Mouse (Mus musculus) liver, adult 2 months (tissue): ENCODE results near the gene Nkapl. TPM values are rescaled to one million over a fixed set of nuclear protein-coding genes. Genes with fewer than 3 reads are reported as not detected.
"Not testable (repeated sequence)": the region's sequence is repeated elsewhere in the genome, so short reads cannot be mapped to it uniquely, and the experiment has no call there.

Experiments used
- DNase-seq: peaks from one replicate; pipeline ENCODE4 v3.0.0-alpha.2; 2011; ENCODE audit warnings: low read depth, low spot score; ENCODE audit errors: extremely low read depth
- H3K27ac ChIP-seq: fragments of 200-500 bp; replicated peaks from 2 replicates; pipeline ENCODE4 v1.5.1; 2012; ENCODE audit warnings: low read depth, mild to moderate bottlenecking, control low read depth, inconsistent platforms, low read length; ENCODE audit not compliant: insufficient read depth
- H3K27me3 ChIP-seq: fragments of 200-500 bp; 2 replicates; pipeline ENCODE4 v1.6.1; 2012; ENCODE audit warnings: mild to moderate bottlenecking, moderate library complexity, low read length, inconsistent platforms; ENCODE audit not compliant: control insufficient read depth, insufficient read depth
- H3K36me3 ChIP-seq: fragments of 200-500 bp; 2 replicates; pipeline ENCODE4 v1.6.1; 2012; ENCODE audit warnings: low read length, inconsistent platforms; ENCODE audit not compliant: control insufficient read depth, insufficient read depth
- H3K4me1 ChIP-seq: fragments of 200-500 bp; 2 replicates; pipeline ENCODE4 v1.6.1; 2011; ENCODE audit warnings: low read length; ENCODE audit not compliant: control insufficient read depth, insufficient read depth
- H3K4me3 ChIP-seq: fragments of 200-500 bp; 2 replicates; pipeline ENCODE4 v1.5.1; 2011; ENCODE audit warnings: low read depth, mild to moderate bottlenecking, control low read depth, low read length, moderate library complexity; ENCODE audit not compliant: insufficient read depth
- H3K79me2 ChIP-seq: fragments of 200-500 bp; 2 replicates; pipeline ENCODE4 v1.6.1; 2012; ENCODE audit warnings: inconsistent platforms, mild to moderate bottlenecking, low read length, moderate library complexity; ENCODE audit not compliant: control insufficient read depth, insufficient read depth
- H3K9ac ChIP-seq: fragments of 200-500 bp; 2 replicates; pipeline ENCODE4 v1.6.1; 2012; ENCODE audit warnings: low read depth, mild to moderate bottlenecking, control low read depth, inconsistent platforms, low read length
- CTCF ChIP-seq: fragments of 200-500 bp; IDR thresholded peaks from 2 replicates; pipeline ENCODE4 v1.5.1; 2011; ENCODE audit warnings: low read depth, low read length, control low read depth
- POLR2A ChIP-seq: fragments of 200-500 bp; IDR thresholded peaks from 2 replicates; pipeline ENCODE4 v1.6.1; 2011; ENCODE audit warnings: low read length, control low read depth; ENCODE audit not compliant: insufficient read depth; ENCODE audit errors: extremely low read depth
- WGBS: fragments of 180-500 bp; shearing (Covaris S2); methylation state at CpG from one replicate; pipeline ENCODE4 v1.1.7; 2018; 5-methylcytosine and 5-hydroxymethylcytosine counted together
- polyA plus RNA-seq: library from polyadenylated mRNA; depleted of rRNA; stranded (reverse); fragments of >200 nt; gene quantifications from 2 replicates; pipeline ENCODE4 v1.2.3, GENCODE M21; 2012; rRNA removed
- total RNA-seq: library from RNA; depleted of rRNA; stranded (reverse); fragments of >200 nt; gene quantifications from 2 replicates; pipeline ENCODE4 v1.2.3, GENCODE M21; 2014; rRNA removed

The Nkapl gene
- 0.27 and 0.55 TPM in 2 replicates for total RNA-seq
- polyA plus RNA-seq = 0.13 and 0.29 TPM in 2 replicates

DNA sequence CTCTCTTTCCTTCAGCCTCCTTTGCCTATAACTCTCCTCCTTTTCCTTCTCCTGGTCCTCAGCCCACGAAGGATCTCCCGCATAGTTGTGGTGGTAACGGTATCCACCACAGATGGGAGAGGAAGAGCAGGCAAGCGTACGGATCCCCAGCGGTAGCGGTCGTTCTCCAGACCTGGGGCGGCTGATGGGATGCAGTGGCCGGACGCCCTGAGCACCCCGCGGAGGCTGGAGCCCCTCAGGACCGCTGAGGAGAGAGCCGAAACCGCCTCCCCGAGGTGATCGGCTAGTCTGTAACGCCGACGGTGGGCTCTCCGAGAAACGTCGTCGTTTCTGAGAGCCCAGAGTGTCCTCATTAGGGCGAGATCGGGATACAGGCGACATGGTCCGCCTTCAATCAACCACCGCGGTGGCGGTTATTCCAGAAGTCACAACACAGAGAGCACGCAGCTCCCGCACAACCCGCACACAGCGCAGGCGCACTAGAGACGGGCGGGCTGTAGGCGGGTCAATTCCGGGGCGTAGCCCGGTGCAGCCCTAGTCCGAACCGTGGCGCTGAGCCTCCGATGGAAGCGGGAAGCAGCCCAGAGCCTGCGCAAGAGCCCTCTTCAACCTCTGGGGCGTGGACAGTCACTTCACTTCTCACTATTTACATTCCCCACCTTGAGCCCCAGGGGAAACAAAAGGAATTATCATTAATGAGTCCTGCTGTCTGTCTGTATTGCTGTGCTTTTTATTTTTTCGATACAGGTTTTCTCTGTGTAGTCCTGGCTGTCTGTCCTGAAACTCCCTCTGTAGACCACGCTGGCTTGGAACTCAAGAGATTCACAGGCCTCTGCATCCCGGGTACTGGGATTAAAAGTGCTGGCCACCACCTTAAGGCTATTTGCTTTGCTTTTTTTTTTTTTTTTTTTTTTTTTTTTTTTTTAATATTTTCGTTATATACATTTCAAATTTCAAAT is at the start of gene Nkapl:
Gene Nkapl, minus strand, starts transcription at position 449 of the 959 bp plus-strand sequence.
- peak; percentile 78 for DNase-seq
- Histone ChIP-seq H3K4me3 (peak within 1 kb of the TSS; percentile 80), H3K4me1 (0 out of 2 replicates have a peak, but pooled peaks cover 3% of the 10 kb centered on the region), H3K36me3 (no peaks in the 10 kb centered on the region), H3K79me2 (no peaks in the 10 kb centered on the region), H3K9ac (peak within 1 kb of the TSS; percentile 84), H3K27me3 (no peaks in the 10 kb centered on the region), H3K27ac (no peak within 1 kb of the TSS)
- peak; percentile 73 for TF ChIP-seq POLR2A
- TF ChIP-seq CTCF = no peak
- under 1% methylated on average over 54 of the region's 54 CpGs for WGBS

DNA sequence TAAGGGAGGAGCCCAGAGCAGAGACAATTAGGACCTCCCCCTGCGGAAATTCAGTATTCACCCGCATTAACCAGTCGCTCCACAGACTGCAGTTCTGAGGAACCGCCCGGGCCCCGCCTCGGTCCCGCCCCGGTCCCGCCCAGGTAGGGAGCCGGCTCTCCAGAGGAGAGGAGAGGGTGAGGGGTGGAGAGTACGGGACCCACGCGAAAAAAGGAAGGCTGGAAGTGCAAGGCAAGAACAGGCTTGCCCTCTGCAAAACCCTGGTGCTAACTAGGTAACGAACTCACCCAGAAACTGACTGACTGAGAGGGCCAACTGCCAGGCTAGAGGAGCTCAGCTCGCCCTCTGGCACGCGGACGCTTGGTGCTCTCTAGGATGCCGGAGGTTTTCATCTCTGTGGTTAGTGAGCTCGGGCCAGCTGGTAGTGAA is 37.9 kb upstream of the Nkapl start:
- H3K36me3 ChIP-seq = no peaks in the 10 kb centered on the region
- H3K79me2 ChIP-seq = no peaks in the 10 kb centered on the region
- peak overlapping the region; percentile 90 for H3K4me3 ChIP-seq
- peaks cover 1% of the 10 kb centered on the region; the same call in 1 of the 2 replicates for H3K4me1 ChIP-seq
- DNase-seq = peak; percentile 82
- no peaks in the 10 kb centered on the region for H3K27me3 ChIP-seq
- H3K27ac ChIP-seq = peak overlapping the region; percentile 86
- WGBS = under 1% methylated on average over 21 of the region's 21 CpGs
- H3K9ac ChIP-seq = peak overlapping the region; percentile 76
- TF ChIP-seq CTCF (no peak), POLR2A (0 out of 2 replicates have a peak, but pooled peaks have one; percentile 42)

DNA sequence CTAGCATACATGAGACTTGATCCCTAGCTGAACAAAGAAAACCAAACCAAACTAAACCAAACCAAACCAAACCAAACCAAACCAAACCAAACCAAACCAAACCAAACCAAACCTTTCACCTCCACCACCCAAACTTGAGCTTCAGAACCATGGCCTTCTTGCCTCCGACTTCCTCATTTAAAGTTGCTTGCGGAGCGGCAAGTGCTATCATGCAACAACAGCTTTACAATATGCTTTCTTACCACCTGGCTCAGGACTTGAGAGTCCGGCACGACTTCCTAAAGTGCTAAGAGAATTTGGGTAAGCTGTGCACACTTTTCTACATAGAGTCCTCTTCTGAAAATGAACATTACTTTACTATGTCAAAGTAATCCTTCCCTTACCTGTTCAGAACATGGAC is 34.0 kb upstream of the Nkapl start:
- DNase-seq = no peak
- WGBS = 93% methylated on average over 5 of the region's 5 CpGs
- TF ChIP-seq POLR2A (no peak), CTCF (no peak)
- H3K4me3 ChIP-seq = no peak overlapping the region
- no peak overlapping the region for H3K9ac ChIP-seq
- no peaks in the 10 kb centered on the region for H3K36me3 ChIP-seq
- H3K79me2 ChIP-seq = no peaks in the 10 kb centered on the region
- H3K27me3 ChIP-seq = no peaks in the 10 kb centered on the region
- no peak overlapping the region for H3K27ac ChIP-seq
- peaks cover 1% of the 10 kb centered on the region; the same call in 1 of the 2 replicates for H3K4me1 ChIP-seq

DNA sequence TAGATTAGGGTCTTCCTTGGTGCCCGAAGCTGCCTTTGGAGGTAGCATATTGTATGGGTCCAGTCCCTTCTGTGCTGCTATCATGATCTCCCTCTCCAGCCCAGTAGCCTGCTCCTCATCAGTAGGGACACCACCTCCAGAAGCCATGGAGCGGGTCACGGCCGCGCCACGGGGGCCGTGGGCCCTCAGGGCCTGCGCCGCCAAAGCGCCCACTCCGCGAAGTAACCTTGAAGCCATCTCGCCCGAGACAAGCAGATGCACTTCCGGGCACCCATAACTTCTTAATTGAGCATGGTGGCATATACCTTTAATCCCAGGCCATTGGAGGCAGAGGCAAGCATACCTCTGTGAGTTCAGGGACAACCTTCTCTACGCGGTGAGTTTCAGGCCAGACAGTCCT is 32.9 kb upstream of the Nkapl start, which contains the start of gene Gm11273:
Gene Gm11273, minus strand, starts transcription at position 237 of the 400 bp plus-strand sequence.
- H3K4me3 ChIP-seq, H3K27ac ChIP-seq, H3K4me1 ChIP-seq, H3K27me3 ChIP-seq, H3K36me3 ChIP-seq, H3K79me2 ChIP-seq, H3K9ac ChIP-seq, DNase-seq: not testable (repeated sequence)
- WGBS = 95% methylated on average over 17 of the region's 17 CpGs

DNA sequence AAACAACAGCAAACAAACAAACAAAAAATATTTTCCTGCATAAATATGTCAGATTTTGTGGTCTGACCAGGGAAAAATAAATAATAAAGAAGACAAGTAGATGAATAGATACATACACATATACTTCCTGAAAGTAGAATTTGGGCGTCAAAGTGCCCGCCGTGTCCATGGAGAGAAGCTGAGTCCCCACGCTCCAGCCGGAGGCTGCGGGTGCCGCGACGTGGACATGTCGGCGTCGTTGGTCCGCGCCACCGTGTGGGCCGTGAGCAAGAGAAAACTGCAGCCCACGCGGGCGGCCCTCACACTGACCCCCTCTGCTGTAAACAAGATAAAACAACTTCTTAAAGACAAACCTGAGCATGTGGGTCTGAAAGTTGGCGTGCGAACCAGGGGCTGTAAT is 26.8 kb upstream of the Nkapl start, which contains the start of gene AK157302:
Gene AK157302, plus strand, starts transcription at position 144 of the 400 bp plus-strand sequence.
- Histone ChIP-seq H3K9ac (no peak within 1 kb of the TSS), H3K79me2 (no peaks in the 10 kb centered on the region), H3K4me1 (no peaks in the 10 kb centered on the region), H3K27me3 (no peaks in the 10 kb centered on the region), H3K36me3 (no peaks in the 10 kb centered on the region), H3K27ac (no peak within 1 kb of the TSS), H3K4me3 (no peak within 1 kb of the TSS)
- WGBS = 93% methylated on average over 21 of the region's 21 CpGs
- no peak for DNase-seq
- TF ChIP-seq POLR2A = no peak
- TF ChIP-seq CTCF = no peak
